Mouse (Mus musculus): Measurements from ENCODE around the gene Ascc1. TPM values are rescaled to one million over a fixed set of nuclear protein-coding genes. Genes with fewer than 3 reads are reported as not detected.
"Not testable (repeated sequence)": the region's sequence is repeated elsewhere in the genome, so short reads cannot be mapped to it uniquely, and the experiment has no call there.

Gene Ascc1
- polyA plus RNA-seq, 1 experiment from 2014 or later = 47.8 TPM

DNA sequence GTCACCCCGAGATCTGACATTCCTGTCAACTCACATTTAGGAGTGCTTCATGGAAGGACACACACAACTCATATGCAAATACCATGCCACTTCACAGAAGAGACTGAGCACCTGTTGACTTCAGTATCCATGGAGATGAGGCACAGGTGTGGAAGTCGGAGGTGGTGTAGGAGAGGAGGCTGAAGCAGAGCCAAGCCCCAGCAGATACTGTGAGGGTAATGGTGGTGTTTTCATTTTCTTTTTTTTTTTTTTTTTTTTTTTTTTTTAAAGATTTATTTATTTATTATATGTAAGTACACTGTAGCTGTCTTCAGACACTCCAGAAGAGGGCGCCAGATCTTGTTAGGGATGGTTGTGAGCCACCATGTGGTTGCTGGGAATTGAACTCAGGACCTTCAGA lies 8.8 kb upstream of the Ascc1 start:
- H3K4me1 ChIP-seq; ATAC-seq (ENCODE audit: insufficient number of reproducible peaks, low FRiP score, low TSS enrichment, low read depth); H3K4me3 ChIP-seq (replicated peaks); H3K9me3 ChIP-seq (replicated peaks); H3K9ac ChIP-seq; H3K27ac ChIP-seq (replicated peaks); H3K27me3 ChIP-seq; H3K4me2 ChIP-seq (replicated peaks): not testable (repeated sequence)
- 86% methylated on average over 2 of the region's 3 CpGs for WGBS
- H3K36me3 ChIP-seq = peaks cover 57% of the 10 kb centered on the region

DNA sequence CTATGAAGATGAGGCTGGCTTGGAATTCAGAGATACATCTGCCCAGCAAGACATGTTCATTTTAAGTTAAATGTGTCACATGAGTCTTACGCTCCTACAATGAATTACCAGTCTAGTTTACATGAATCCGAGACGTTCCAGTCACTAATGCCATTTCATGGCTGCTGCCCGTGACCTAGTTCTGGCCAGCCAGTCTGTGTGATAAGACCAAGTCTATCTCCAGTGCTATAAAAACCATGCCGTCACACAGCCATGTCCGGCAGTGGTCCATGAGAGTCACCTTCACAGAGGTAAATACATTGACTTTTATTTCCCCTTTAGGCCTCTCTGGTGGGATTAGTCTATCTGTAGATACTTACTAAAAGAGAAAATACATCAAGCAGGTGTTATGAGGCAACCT lies 6.7 kb upstream of the Ascc1 start:
- no peaks in the 10 kb centered on the region for H3K27me3 ChIP-seq
- ATAC-seq (ENCODE audit: insufficient number of reproducible peaks, low FRiP score, low TSS enrichment, low read depth) = no peak
- H3K4me2 ChIP-seq (replicated peaks) = no peak overlapping the region
- 94% methylated on average over 6 of the region's 6 CpGs for WGBS
- no peak overlapping the region for H3K27ac ChIP-seq (replicated peaks)
- no peak overlapping the region for H3K4me3 ChIP-seq (replicated peaks)
- H3K9me3 ChIP-seq (replicated peaks) = no peaks in the 10 kb centered on the region
- peaks cover 42% of the 10 kb centered on the region for H3K36me3 ChIP-seq
- H3K4me1 ChIP-seq = peaks cover under 1% of the 10 kb centered on the region; the same call in 1 of the 2 replicates
- H3K9ac ChIP-seq = no peak overlapping the region

DNA sequence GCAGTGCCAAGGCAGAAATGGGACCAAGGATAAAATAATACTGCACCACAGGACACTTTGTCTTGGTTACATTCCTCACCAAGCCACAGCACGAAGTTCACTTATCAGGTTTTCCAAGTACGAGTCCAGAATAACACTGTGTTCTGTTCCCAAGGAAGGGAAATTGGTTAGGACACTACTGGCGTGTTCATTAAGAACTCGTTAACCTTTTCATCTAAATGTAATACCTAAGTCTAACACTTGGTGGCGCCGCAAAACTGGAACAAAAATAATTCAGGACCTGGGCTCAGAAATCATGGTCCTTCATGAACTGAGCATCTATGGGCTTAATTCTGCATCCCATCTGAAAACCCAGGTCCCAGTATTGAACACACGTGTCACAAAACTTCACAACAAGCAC lies 5.0 kb upstream of the Ascc1 start:
- Histone ChIP-seq H3K4me1 (peaks cover 10% of the 10 kb centered on the region), H3K4me3 (replicated peaks) (no peak overlapping the region), H3K4me2 (replicated peaks) (no peak overlapping the region), H3K9me3 (replicated peaks) (no peaks in the 10 kb centered on the region), H3K36me3 (peaks cover 32% of the 10 kb centered on the region), H3K27me3 (no peaks in the 10 kb centered on the region), H3K9ac (no peak overlapping the region), H3K27ac (replicated peaks) (no peak overlapping the region)
- ATAC-seq (ENCODE audit: insufficient number of reproducible peaks, low FRiP score, low TSS enrichment, low read depth) = no peak
- WGBS = 18% methylated on average over 7 of the region's 7 CpGs

DNA sequence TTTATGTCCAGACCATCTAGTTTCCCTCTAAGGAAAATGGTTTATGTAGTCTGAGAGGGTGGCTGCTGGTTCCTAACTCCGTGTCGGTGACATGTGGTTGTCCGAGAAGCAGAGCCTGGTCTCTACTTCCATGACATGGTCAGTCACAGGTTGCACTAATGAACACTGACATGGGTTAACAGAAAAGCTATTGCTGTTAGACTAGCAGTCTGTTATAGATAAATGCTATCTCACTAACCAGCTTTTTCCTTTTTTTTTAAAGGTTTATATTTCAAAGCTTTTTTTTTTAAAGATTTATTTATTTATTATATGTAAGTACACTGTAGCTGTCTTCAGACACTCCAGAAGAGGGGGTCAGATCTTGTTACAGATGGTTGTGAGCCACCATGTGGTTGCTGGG lies 3.5 kb upstream of the Ascc1 start:
- no peak overlapping the region for H3K4me2 ChIP-seq (replicated peaks)
- ATAC-seq (ENCODE audit: insufficient number of reproducible peaks, low FRiP score, low TSS enrichment, low read depth) = no peak
- H3K27me3 ChIP-seq = no peaks in the 10 kb centered on the region
- H3K4me3 ChIP-seq (replicated peaks) = no peak overlapping the region
- no peak overlapping the region for H3K9ac ChIP-seq
- 86% methylated on average over 3 of the region's 3 CpGs for WGBS
- H3K27ac ChIP-seq (replicated peaks) = no peak overlapping the region
- H3K9me3 ChIP-seq (replicated peaks) = no peaks in the 10 kb centered on the region
- H3K4me1 ChIP-seq = peaks cover 13% of the 10 kb centered on the region
- peaks cover 25% of the 10 kb centered on the region for H3K36me3 ChIP-seq

DNA sequence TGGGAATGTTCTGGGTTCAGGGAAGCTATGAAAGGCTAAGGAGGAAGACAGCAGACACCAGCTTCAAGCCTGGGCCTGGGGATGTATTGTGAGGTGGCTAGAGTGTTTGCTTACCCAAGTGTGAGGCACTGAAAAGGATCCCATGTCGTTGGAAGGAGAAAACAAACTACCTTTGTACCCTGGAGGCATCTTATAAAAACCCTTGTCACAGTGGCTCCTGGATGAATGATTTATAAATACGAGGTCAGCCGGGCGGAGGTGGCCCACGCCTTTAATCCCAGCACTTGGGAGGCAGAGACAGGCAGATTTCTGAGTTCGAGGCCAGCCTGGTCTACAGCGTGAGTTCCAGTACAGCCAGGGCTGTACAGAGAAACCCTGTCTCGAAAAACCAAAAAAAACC lies 942 bp upstream of the Ascc1 start:
- Histone ChIP-seq H3K9ac (peak overlapping the region; percentile 65; the same call in 1 of the 2 replicates), H3K4me3 (replicated peaks) (peak overlapping the region; percentile 75), H3K4me2 (replicated peaks) (peak overlapping the region; percentile 61), H3K4me1 (peaks cover 13% of the 10 kb centered on the region)
- not testable (repeated sequence) for H3K27ac ChIP-seq (replicated peaks); H3K9me3 ChIP-seq (replicated peaks); H3K36me3 ChIP-seq; H3K27me3 ChIP-seq; ATAC-seq (ENCODE audit: insufficient number of reproducible peaks, low FRiP score, low TSS enrichment, low read depth)
- 66% methylated on average over 8 of the region's 8 CpGs for WGBS

DNA sequence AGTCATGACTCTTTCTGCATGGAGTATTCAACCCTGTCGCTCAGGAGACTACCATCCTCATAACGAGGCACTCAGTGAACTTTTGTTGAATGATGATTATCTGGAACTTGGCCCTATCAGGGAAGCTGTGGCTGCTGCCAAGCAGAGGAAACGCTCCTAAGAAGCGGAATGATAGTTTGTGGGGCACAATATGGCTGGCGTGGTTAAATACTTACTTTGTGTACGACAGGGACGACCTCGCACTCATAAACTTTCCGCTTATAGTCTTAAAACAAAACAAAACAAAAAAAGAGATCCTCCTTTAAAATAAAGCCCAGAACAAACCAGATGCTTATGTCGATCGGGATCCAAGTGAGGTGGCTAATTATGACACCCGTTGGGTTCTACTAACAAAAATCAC lies 402 bp upstream of the Ascc1 start:
- ATAC-seq (ENCODE audit: insufficient number of reproducible peaks, low FRiP score, low TSS enrichment, low read depth) = no peak
- peaks cover 6% of the 10 kb centered on the region; the same call in 1 of the 2 replicates for H3K36me3 ChIP-seq
- no peaks in the 10 kb centered on the region for H3K27me3 ChIP-seq
- peak overlapping the region; percentile 100 for H3K27ac ChIP-seq (replicated peaks)
- H3K9me3 ChIP-seq (replicated peaks) = no peaks in the 10 kb centered on the region
- peak overlapping the region; percentile 75 for H3K4me3 ChIP-seq (replicated peaks)
- peak overlapping the region; percentile 65 for H3K9ac ChIP-seq
- peak overlapping the region; percentile 61 for H3K4me2 ChIP-seq (replicated peaks)
- peaks cover 13% of the 10 kb centered on the region for H3K4me1 ChIP-seq
- 3% methylated on average over 12 of the region's 12 CpGs for WGBS

DNA sequence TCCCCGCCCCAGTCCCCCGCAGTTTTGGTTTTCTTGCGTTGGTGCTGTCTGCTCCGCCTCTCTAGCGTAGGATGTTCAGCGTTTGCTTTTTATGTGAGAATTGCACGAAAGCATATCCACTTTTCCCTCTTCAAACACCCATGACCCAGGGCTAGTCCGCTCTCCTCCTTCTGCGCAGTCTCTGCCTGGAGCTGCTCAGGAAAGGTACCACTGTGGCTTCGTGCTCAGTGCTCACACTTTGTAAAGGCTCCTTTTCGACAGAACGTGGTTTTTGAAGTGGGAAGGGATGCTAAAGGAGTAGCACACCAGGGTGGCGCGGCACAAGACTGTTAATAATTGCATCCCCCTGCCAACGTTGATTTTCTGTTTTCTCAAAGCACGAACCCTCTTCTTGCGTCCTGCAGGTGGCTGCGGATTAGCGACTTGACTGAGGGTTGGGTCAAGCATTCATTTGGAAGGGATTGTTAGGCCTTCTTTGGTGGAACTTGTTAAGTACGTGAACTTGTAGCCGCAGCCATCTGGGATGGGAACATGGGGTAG lies 678 bp downstream of the Ascc1 start:
- WGBS = under 1% methylated on average over 21 of the region's 21 CpGs
- H3K4me2 ChIP-seq (replicated peaks) = peak overlapping the region; percentile 61
- H3K4me1 ChIP-seq = peaks cover 13% of the 10 kb centered on the region
- H3K9me3 ChIP-seq (replicated peaks) = no peaks in the 10 kb centered on the region
- no peak for ATAC-seq (ENCODE audit: insufficient number of reproducible peaks, low FRiP score, low TSS enrichment, low read depth)
- peak overlapping the region; percentile 27 for H3K9ac ChIP-seq
- no peaks in the 10 kb centered on the region for H3K27me3 ChIP-seq
- peaks cover 15% of the 10 kb centered on the region; the same call in 1 of the 2 replicates for H3K36me3 ChIP-seq
- H3K4me3 ChIP-seq (replicated peaks) = peak overlapping the region; percentile 75
- peak overlapping the region; percentile 100 for H3K27ac ChIP-seq (replicated peaks)

DNA sequence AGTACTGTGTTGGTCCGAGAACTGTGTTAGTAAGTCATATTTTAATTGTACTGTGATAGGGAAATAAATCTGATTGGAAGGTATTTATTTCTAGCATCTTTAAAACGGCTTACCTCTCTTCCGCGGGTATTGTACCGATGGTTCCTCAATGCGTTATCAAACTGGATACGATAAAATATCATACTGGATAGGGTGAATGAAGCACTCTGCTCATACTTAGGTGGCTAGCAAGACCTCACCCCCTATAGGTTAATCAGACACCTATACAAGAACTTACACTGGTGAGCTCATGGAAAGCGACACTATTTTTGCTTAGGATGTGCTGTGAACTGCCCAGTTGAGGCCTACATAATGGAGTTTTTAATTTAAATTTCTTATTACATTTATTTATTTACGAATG lies 1.2 kb downstream of the Ascc1 start:
- Histone ChIP-seq H3K27ac (replicated peaks) (peak overlapping the region; percentile 100), H3K4me3 (replicated peaks) (peak overlapping the region; percentile 75), H3K36me3 (peaks cover 15% of the 10 kb centered on the region; the same call in 1 of the 2 replicates), H3K4me1 (peaks cover 13% of the 10 kb centered on the region), H3K4me2 (replicated peaks) (peak overlapping the region; percentile 61), H3K9ac (peak overlapping the region; percentile 27), H3K27me3 (no peaks in the 10 kb centered on the region), H3K9me3 (replicated peaks) (no peaks in the 10 kb centered on the region)
- WGBS = 65% methylated on average over 9 of the region's 9 CpGs
- no peak for ATAC-seq (ENCODE audit: insufficient number of reproducible peaks, low FRiP score, low TSS enrichment, low read depth)

DNA sequence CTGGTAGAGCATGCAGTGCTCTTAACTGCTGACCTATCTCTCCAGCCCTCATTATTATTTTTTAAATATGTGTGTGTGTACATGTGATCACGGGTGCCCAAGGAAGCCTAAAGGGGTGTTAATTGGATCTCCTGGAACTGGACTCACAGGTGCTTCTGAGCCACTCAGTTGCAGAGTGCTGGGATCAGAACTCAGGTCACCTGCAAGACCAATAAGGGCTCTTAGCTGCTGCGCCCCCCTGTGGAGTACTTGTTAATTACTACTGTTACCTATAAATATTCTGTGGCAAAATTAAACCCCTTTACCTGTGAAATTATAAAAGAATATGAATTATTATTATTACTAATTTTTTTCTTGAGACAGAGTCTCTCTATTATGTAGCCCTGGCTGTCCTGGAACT lies 2.7 kb downstream of the Ascc1 start:
- Histone ChIP-seq H3K9me3 (replicated peaks) (no peaks in the 10 kb centered on the region), H3K27ac (replicated peaks) (no peak overlapping the region), H3K4me3 (replicated peaks) (no peak overlapping the region), H3K27me3 (no peaks in the 10 kb centered on the region), H3K4me2 (replicated peaks) (no peak overlapping the region), H3K4me1 (peaks cover 20% of the 10 kb centered on the region), H3K36me3 (0 out of 2 replicates have a peak, but pooled peaks cover 10% of the 10 kb centered on the region), H3K9ac (no peak overlapping the region)
- WGBS = 53% methylated on average over 2 of the region's 2 CpGs
- no peak for ATAC-seq (ENCODE audit: insufficient number of reproducible peaks, low FRiP score, low TSS enrichment, low read depth)

DNA sequence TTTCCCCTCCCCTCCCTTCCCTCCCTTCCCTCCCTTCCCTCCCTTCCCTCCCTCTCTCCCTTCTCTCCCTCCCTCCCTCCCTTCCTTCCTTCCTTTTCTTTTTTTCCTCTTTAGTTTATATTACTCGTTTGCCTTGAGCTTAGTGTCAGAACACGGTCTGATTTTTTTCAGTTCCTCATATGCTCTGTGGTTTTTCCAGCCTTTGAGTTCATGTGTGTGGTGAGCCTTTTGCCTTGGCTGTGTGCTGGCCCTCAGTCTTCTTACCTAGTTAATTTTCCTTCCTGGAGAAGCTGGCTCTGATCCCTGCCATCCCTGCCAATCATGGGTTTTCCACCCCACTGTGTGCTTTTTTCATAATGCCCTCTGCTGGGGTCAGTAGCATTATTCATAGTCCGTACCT lies 6.5 kb downstream of the Ascc1 start:
- 0 out of 2 replicates have a peak, but pooled peaks cover 7% of the 10 kb centered on the region for H3K4me1 ChIP-seq
- no peak overlapping the region for H3K9ac ChIP-seq
- peaks cover 21% of the 10 kb centered on the region for H3K36me3 ChIP-seq
- no peaks in the 10 kb centered on the region for H3K27me3 ChIP-seq
- H3K9me3 ChIP-seq (replicated peaks) = no peaks in the 10 kb centered on the region
- H3K4me2 ChIP-seq (replicated peaks) = no peak overlapping the region
- no peak overlapping the region for H3K4me3 ChIP-seq (replicated peaks)
- H3K27ac ChIP-seq (replicated peaks) = peak overlapping the region; percentile 36; the same call in 1 of the 2 replicates
- no peak for ATAC-seq (ENCODE audit: insufficient number of reproducible peaks, low FRiP score, low TSS enrichment, low read depth)
- 57% methylated on average over 3 of the region's 3 CpGs for WGBS

DNA sequence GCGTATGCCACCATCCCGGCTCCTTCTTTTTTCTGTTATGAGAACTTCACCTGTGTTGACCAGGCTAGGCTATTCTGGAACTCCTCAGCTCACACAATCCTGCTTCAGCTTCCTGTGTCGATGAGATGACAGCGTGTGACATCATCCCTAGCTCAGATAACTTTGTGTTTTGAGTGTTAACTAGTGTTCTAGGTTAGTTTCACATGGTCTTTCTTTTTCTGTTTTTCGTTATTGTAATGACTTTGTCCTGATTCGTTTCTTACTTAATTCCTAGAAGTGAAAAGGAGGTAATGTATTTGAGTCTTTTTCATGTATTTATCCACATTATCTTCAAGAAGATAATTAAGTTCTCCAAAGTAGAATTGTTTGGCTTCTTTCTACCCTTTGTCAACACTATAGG lies 13.6 kb downstream of the Ascc1 start:
- no peaks in the 10 kb centered on the region for H3K27me3 ChIP-seq
- peaks cover 41% of the 10 kb centered on the region for H3K36me3 ChIP-seq
- no peaks in the 10 kb centered on the region for H3K4me1 ChIP-seq
- H3K9ac ChIP-seq = no peak overlapping the region
- H3K9me3 ChIP-seq (replicated peaks) = no peaks in the 10 kb centered on the region
- 88% methylated on average over 6 of the region's 6 CpGs for WGBS
- H3K4me3 ChIP-seq (replicated peaks) = no peak overlapping the region
- no peak overlapping the region for H3K4me2 ChIP-seq (replicated peaks)
- no peak for ATAC-seq (ENCODE audit: insufficient number of reproducible peaks, low FRiP score, low TSS enrichment, low read depth)
- H3K27ac ChIP-seq (replicated peaks) = no peak overlapping the region

DNA sequence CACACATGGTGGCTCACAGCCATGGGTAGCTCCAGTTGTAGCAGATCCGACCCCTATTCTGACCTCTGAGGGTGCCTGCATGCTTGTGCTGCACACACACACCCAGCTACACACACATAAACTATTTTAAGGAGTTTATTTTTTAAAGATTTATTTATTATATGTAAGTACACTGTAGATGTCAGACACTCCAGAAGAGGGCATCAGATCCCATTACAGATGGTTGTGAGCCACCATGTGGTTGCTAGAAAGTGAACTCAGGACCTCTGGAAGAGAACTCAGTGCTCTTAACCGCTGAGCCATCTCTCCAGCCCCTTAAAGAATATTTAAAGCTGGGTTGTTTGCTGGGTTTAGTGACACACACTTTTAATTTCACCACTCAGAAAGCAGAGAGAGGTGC lies 16.7 kb downstream of the Ascc1 start:
- Histone ChIP-seq H3K9me3 (replicated peaks) (no peaks in the 10 kb centered on the region), H3K27ac (replicated peaks) (no peak overlapping the region), H3K4me1 (no peaks in the 10 kb centered on the region), H3K4me3 (replicated peaks) (no peak overlapping the region), H3K36me3 (peaks cover 35% of the 10 kb centered on the region), H3K4me2 (replicated peaks) (no peak overlapping the region), H3K9ac (no peak overlapping the region), H3K27me3 (no peaks in the 10 kb centered on the region)
- WGBS = 72% methylated on average over 2 of the region's 2 CpGs
- ATAC-seq (ENCODE audit: insufficient number of reproducible peaks, low FRiP score, low TSS enrichment, low read depth) = no peak
